Mouse (Mus musculus) ES-E14 (cell line): Measurements from ENCODE around the gene Lrba.

ENCODE experiments used
- CHD2 ChIP-seq: IDR thresholded peaks from 2 replicates; pipeline ENCODE4 v1.6.1; 2014; ENCODE audit warnings: mild to moderate bottlenecking, low read depth, low read length, inconsistent platforms
- ZC3H11A ChIP-seq: IDR thresholded peaks from 2 replicates; pipeline ENCODE4 v1.6.1; 2012; ENCODE audit warnings: low read depth, mild to moderate bottlenecking, inconsistent platforms, low read length, borderline replicate concordance
- ZNF384 ChIP-seq: IDR thresholded peaks from 2 replicates; pipeline ENCODE4 v1.6.1; 2012; ENCODE audit warnings: low read depth, low read length, inconsistent platforms

GRCm38 (mm10) chr3:86371466-86371865 lies 147.0 kb downstream of the Lrba start:
- no peak for TF ChIP-seq CHD2
- no peak for TF ChIP-seq ZC3H11A
- TF ChIP-seq ZNF384, result no peak
